In genomic region chr2:59452102-59452501, GRCm38 (mm10) we compare ENCODE assay signal across 30 mouse cellular contexts. TPM values are rescaled to one million over a fixed set of nuclear protein-coding genes. Genes with fewer than 3 reads are reported as not detected.
DNase-seq lines count a peak whose midpoint lies in the region; ATAC-seq lines count a peak whose summit lies in the region.
"Had no signal": no experiment of that assay in that cellular context is flagged by ENCODE, and none has a peak within 500 bp of the region (broad histone marks: within the 10 kb centered on the region; RNA-seq: fewer than 3 reads in every experiment).

No protein-coding gene starts in this region.

- H3K4me2 ChIP-seq in kidney, embryonic 16.5 days (replicated peaks; ENCODE audit: low read depth, low read length), result no peak overlapping the region
- H3K4me2 ChIP-seq: embryonic facial prominence, embryonic 13.5 days; embryonic facial prominence, embryonic 15.5 days; forebrain, embryonic 12.5 days had no signal

- DNase-seq in heart, adult 11 months, result peak; percentile 64
- no peak for DNase-seq in heart, adult 8-10 months (ENCODE audit: low spot score)
- no peak for DNase-seq in kidney, adult 18-20 months
- DNase-seq in retina, postnatal 1 day, result peak; percentile 21
- no peak for DNase-seq in retina, embryonic 14.5 days (ENCODE audit: low spot score)
- DNase-seq: adrenal gland, adult 2 months; adrenal gland, postnatal 10 days; adrenal gland, postnatal 25 days; B cell, adult 2 months; cerebellum, adult 11 months; cerebellum, adult 18-20 months; cerebellum, adult 8-10 months; cerebellum, adult 9-11 months; cerebellum, postnatal 14 days; cerebellum, postnatal 36 days; embryo, embryonic 11 days had no signal

- H3K9ac ChIP-seq in kidney, embryonic 16.5 days (replicated peaks; ENCODE audit: low read length), result no peak overlapping the region
- H3K9ac ChIP-seq: embryonic facial prominence, embryonic 13.5 days; embryonic facial prominence, embryonic 15.5 days; forebrain, embryonic 12.5 days had no signal

- 0 out of 2 replicates have a peak, but pooled peaks have one; percentile 31 for ATAC-seq in kidney, embryonic 16.5 days (ENCODE audit: low FRiP score, low TSS enrichment)
- ATAC-seq: CD4-positive, CD25-positive, alpha-beta regulatory T cell, adult 4 months; forebrain, embryonic 14.5 days; forebrain, embryonic 16.5 days had no signal

- H3K4me1 ChIP-seq in kidney, embryonic 16.5 days (ENCODE audit: insufficient read depth, low read length), result no peaks in the 10 kb centered on the region
- H3K4me1 ChIP-seq: embryonic facial prominence, embryonic 13.5 days; embryonic facial prominence, embryonic 15.5 days; forebrain, embryonic 12.5 days had no signal

- no peaks in the 10 kb centered on the region for H3K9me3 ChIP-seq in kidney, embryonic 16.5 days (ENCODE audit: low read length)
- H3K9me3 ChIP-seq: embryonic facial prominence, embryonic 13.5 days; embryonic facial prominence, embryonic 15.5 days; forebrain, embryonic 10.5 days; forebrain, embryonic 12.5 days; G1E had no signal

- 72% methylated on average over 3 of the region's 3 CpGs for WGBS in kidney, embryonic 16.5 days

- H3K36me3 ChIP-seq in kidney, embryonic 16.5 days (ENCODE audit: insufficient read depth, low read length), result no peaks in the 10 kb centered on the region
- H3K36me3 ChIP-seq: embryonic facial prominence, embryonic 13.5 days; embryonic facial prominence, embryonic 15.5 days; forebrain, embryonic 10.5 days; forebrain, embryonic 12.5 days; G1E had no signal

- H3K27me3 ChIP-seq in kidney, embryonic 16.5 days (ENCODE audit: insufficient read depth, low read length), result no peaks in the 10 kb centered on the region
- H3K27me3 ChIP-seq: CH12.LX; embryonic facial prominence, embryonic 13.5 days; embryonic facial prominence, embryonic 15.5 days; forebrain, embryonic 12.5 days had no signal

- no peak overlapping the region for H3K4me3 ChIP-seq in kidney, embryonic 16.5 days (ENCODE audit: low read length)
- H3K4me3 ChIP-seq: embryonic facial prominence, embryonic 13.5 days; embryonic facial prominence, embryonic 15.5 days; erythroblast, embryonic 14.5 days; forebrain, embryonic 10.5 days; forebrain, embryonic 12.5 days had no signal

- no peak overlapping the region for H3K27ac ChIP-seq in kidney, embryonic 16.5 days (ENCODE audit: low read length)
- H3K27ac ChIP-seq: embryonic facial prominence, embryonic 13.5 days; embryonic facial prominence, embryonic 15.5 days; forebrain, embryonic 10.5 days; forebrain, embryonic 12.5 days had no signal

RNA-seq across cellular contexts. Expression of gene Dapl1, which starts 32.4 kb away (rescaled TPM):
- total RNA-seq in heart, adult 8-10 months (2022), result not detected
- 4.6 and 5.6 TPM in 2 replicates for polyA plus RNA-seq in kidney, embryonic 16.5 days (2015; fragmentation: Nextera tagmentation; extraction: Ambion mirVana)
- total RNA-seq: adrenal gland, adult 2 months; adrenal gland, postnatal 4 days; CH12.LX; common myeloid progenitor, adult 5-6 weeks; G1E had no signal
- polyA plus RNA-seq: adrenal gland, adult 2 months; brain, embryonic 14.5 days; erythroblast, embryonic 14.5 days; forebrain, embryonic 16.5 days; G1E had no signal

Comparison
In these comparisons a context has a peak if more than half of its experiments do, and no peak if none do; other contexts are left out.
1. DNase-seq: peak in heart, adult 11 months (single experiment) and retina, postnatal 1 day (single experiment); none in heart, adult 8-10 months (single experiment), kidney, adult 18-20 months (single experiment) and retina, embryonic 14.5 days (single experiment).